Mouse (Mus musculus): ENCODE measurements around the gene Ush1g. TPM values are rescaled to one million over a fixed set of nuclear protein-coding genes. Genes with fewer than 3 reads are reported as not detected.
A peak's percentile ranks its signal among the peaks of the same experiment; 100 is the strongest.

Ush1g gene
- polyA plus RNA-seq, 1 experiment from 2014 or later, result 0.29 TPM

DNA sequence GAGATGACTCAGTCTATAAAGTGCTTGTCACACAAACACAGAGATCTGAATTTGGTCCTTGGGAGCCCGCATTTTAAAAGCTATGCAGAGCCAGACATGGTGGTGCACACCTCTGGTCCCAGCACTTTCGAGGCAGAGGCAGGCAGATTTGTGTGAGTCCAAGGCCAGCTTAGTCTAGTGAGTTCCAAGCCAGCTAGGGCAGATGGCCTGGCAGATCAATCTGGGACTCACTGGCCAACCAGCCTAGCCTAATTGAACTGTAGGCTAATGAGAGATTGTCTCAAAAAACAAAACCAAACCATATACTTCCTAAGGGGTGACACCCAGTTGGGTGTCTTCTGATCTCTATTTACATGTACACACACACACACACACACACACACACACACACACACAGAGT is 19.4 kb upstream of the Ush1g start:
- WGBS (ENCODE audit: insufficient replicate concordance), result 45% methylated on average over 2 of the region's 2 CpGs
- H3K4me3 ChIP-seq (ENCODE audit: low read depth, low read length), result no peak overlapping the region

DNA sequence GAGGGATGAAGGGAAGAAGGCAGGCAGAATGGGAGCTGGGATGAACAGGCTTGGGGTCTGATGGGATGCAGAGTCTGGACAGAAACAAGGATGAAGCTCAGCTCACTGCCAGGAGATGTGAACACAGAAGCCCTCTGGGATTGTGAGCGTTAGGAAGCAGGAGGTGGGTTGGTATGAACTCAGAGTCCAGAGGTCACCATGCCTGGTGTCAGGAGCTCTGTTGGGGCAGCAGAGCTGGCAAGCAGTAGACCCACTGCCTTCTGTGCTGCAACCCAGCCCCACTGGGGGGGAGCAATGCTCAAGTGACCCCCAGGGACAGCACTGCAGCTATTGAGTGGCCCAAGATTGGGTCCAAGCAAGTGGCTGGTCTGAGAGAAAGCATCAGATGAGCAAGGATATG is 16.0 kb upstream of the Ush1g start:
- Histone ChIP-seq H3K4me3 (ENCODE audit: low read depth, low read length) (no peak overlapping the region), H3K4me1 (ENCODE audit: insufficient read depth) (no peaks in the 10 kb centered on the region), H3K4me2 (ENCODE audit: low read depth, low read length) (no peak overlapping the region), H3K9me3 (ENCODE audit: low read length) (no peaks in the 10 kb centered on the region), H3K36me3 (replicated peaks; ENCODE audit: insufficient read depth, low read length) (no peaks in the 10 kb centered on the region), H3K9ac (replicated peaks) (no peak overlapping the region), H3K27me3 (ENCODE audit: insufficient read depth, low read length) (peaks cover 49% of the 10 kb centered on the region), H3K27ac (ENCODE audit: low read depth) (no peak overlapping the region)
- DNase-seq, result no peak
- WGBS (ENCODE audit: insufficient replicate concordance), result 61% methylated on average over 1 of the region's 1 CpGs
- no peak for ATAC-seq
- TF ChIP-seq CTCF (IDR thresholded peaks at IDR 0.05; ENCODE audit: low read depth) (no peak), EP300 (IDR thresholded peaks at IDR 0.05; ENCODE audit: low read depth) (no peak)

More for the DNA sequence above, 19.4 kb upstream of the Ush1g start:
- no peak for DNase-seq
- no peaks in the 10 kb centered on the region for H3K9me3 ChIP-seq (ENCODE audit: low read length)
- no peaks in the 10 kb centered on the region for H3K4me1 ChIP-seq (ENCODE audit: insufficient read depth)
- TF ChIP-seq CTCF (IDR thresholded peaks at IDR 0.05; ENCODE audit: low read depth), result no peak
- TF ChIP-seq EP300 (IDR thresholded peaks at IDR 0.05; ENCODE audit: low read depth), result no peak
- no peak for ATAC-seq
- H3K36me3 ChIP-seq (replicated peaks; ENCODE audit: insufficient read depth, low read length), result no peaks in the 10 kb centered on the region
- peaks cover 18% of the 10 kb centered on the region for H3K27me3 ChIP-seq (ENCODE audit: insufficient read depth, low read length)
- H3K27ac ChIP-seq (ENCODE audit: low read depth), result no peak overlapping the region
- no peak overlapping the region for H3K9ac ChIP-seq (replicated peaks)
- no peak overlapping the region for H3K4me2 ChIP-seq (ENCODE audit: low read depth, low read length)

DNA sequence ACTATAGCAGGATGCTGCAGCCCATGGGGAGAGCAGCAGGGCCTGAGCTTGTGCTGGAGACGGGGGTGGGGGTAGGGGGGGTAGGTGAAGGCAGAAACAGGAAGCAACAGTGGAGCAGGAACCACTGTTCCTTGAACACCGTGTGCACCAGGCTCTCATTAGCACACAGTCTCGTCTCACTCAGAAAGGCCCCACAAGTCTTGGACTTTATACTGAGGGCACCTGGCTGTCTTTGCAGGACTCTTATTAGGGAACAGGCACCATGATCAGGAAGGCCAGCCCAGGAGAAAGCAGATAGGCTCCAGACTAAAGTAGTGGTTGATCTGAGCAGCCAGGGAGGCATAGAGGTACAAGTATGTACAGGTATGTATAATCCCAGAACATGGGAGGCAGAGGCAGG is 15.5 kb upstream of the Ush1g start:
- DNase-seq, result no peak
- Histone ChIP-seq H3K4me3 (ENCODE audit: low read depth, low read length) (no peak overlapping the region), H3K9me3 (ENCODE audit: low read length) (no peaks in the 10 kb centered on the region), H3K4me1 (ENCODE audit: insufficient read depth) (no peaks in the 10 kb centered on the region), H3K36me3 (replicated peaks; ENCODE audit: insufficient read depth, low read length) (no peaks in the 10 kb centered on the region), H3K27me3 (ENCODE audit: insufficient read depth, low read length) (peaks cover 50% of the 10 kb centered on the region), H3K4me2 (ENCODE audit: low read depth, low read length) (no peak overlapping the region), H3K27ac (ENCODE audit: low read depth) (no peak overlapping the region), H3K9ac (replicated peaks) (no peak overlapping the region)
- TF ChIP-seq EP300 (IDR thresholded peaks at IDR 0.05; ENCODE audit: low read depth) (no peak), CTCF (IDR thresholded peaks at IDR 0.05; ENCODE audit: low read depth) (no peak)
- 24% methylated on average over 3 of the region's 3 CpGs for WGBS (ENCODE audit: insufficient replicate concordance)
- no peak for ATAC-seq

DNA sequence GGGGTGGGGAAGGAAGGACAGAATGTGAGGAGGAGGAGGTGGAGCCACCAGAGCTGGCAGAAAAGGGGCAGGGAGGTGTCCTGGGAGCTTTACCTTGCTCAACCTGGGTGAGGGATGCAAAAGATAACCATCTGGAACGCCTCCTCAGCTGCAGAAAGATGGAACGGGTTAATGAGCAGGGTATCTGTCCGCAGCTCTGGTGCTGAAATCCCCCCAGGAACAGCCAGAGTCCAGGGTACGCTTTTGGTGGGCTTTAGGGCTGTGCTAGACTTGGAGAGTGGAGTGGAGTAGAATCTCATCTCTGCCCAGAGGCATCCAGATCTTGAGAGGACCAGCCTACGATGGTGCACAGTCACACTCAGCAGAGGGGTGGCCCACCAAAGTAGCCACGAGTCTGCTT is 14.3 kb upstream of the Ush1g start:
- ATAC-seq (no peak), DNase-seq (no peak)
- H3K27me3 ChIP-seq (ENCODE audit: insufficient read depth, low read length), result peaks cover 50% of the 10 kb centered on the region

DNA sequence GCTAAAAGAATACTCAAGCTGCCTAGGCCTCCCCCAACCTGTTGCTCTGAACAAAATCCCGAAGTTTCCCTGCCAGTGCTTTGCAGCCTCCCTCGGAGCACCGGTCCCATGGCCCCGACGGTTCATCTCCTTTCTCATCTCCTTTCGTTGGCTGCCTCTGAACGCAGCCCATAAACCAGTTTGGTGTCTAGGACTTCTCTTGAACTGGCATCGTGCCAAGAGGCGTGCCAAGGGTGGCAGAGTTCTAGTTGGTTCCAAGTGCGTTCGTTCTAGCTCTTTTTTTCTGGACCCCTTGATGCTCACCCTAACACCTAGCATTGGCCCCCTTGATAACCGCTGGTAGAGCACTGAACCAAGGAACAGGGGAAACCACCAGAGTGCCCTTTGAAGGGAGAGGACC is 13.4 kb upstream of the Ush1g start:
- no peak for ATAC-seq
- 50% methylated on average over 12 of the region's 12 CpGs for WGBS (ENCODE audit: insufficient replicate concordance)

More for the DNA sequence above, 14.3 kb upstream of the Ush1g start:
- TF ChIP-seq CTCF (IDR thresholded peaks at IDR 0.05; ENCODE audit: low read depth) (no peak), EP300 (IDR thresholded peaks at IDR 0.05; ENCODE audit: low read depth) (no peak)
- no peaks in the 10 kb centered on the region for H3K4me1 ChIP-seq (ENCODE audit: insufficient read depth)
- no peak overlapping the region for H3K27ac ChIP-seq (ENCODE audit: low read depth)
- no peaks in the 10 kb centered on the region for H3K9me3 ChIP-seq (ENCODE audit: low read length)
- H3K9ac ChIP-seq (replicated peaks), result no peak overlapping the region
- no peak overlapping the region for H3K4me3 ChIP-seq (ENCODE audit: low read depth, low read length)
- no peaks in the 10 kb centered on the region for H3K36me3 ChIP-seq (replicated peaks; ENCODE audit: insufficient read depth, low read length)
- 21% methylated on average over 6 of the region's 6 CpGs for WGBS (ENCODE audit: insufficient replicate concordance)
- H3K4me2 ChIP-seq (ENCODE audit: low read depth, low read length), result no peak overlapping the region

DNA sequence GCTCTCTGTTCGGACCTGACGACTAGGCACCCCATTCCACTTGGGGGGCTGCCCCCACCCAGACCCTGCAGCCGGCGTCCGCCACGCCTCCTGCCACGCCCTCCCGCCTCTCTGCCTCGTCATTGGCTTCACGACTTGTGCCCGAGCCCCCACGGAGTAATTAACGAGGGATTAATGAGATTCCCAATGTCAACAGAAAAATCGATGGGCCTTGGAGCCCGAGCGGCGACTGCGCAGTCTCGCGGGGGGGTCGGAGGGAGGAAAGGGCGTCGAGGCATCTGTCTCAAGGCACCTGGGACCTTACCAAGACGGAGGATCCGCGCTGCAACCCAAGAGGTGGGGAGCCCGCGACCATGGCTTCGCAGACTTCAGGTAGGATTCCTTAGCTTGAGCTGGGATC is 12.7 kb upstream of the Ush1g start, which contains the start of gene Otop3:
Gene Otop3 (plus strand): TSS at position 201 of the 400 bp plus-strand sequence.
- no peak within 1 kb of the TSS for H3K9ac ChIP-seq (replicated peaks)
- no peaks in the 10 kb centered on the region for H3K9me3 ChIP-seq (ENCODE audit: low read length)
- H3K36me3 ChIP-seq (replicated peaks; ENCODE audit: insufficient read depth, low read length), result no peaks in the 10 kb centered on the region
- H3K27me3 ChIP-seq (ENCODE audit: insufficient read depth, low read length), result peaks cover 48% of the 10 kb centered on the region
- H3K4me2 ChIP-seq (ENCODE audit: low read depth, low read length), result peak within 1 kb of the TSS; percentile 29
- no peak for TF ChIP-seq CTCF (IDR thresholded peaks at IDR 0.05; ENCODE audit: low read depth)
- no peak for TF ChIP-seq EP300 (IDR thresholded peaks at IDR 0.05; ENCODE audit: low read depth)
- H3K4me3 ChIP-seq (ENCODE audit: low read depth, low read length), result peak within 1 kb of the TSS; percentile 9; the same call in 1 of the 2 replicates
- no peaks in the 10 kb centered on the region for H3K4me1 ChIP-seq (ENCODE audit: insufficient read depth)
- WGBS (ENCODE audit: insufficient replicate concordance), result 4% methylated on average over 29 of the region's 29 CpGs
- H3K27ac ChIP-seq (ENCODE audit: low read depth), result no peak within 1 kb of the TSS
- no peak for DNase-seq
- no peak for ATAC-seq

More for the DNA sequence above, 13.4 kb upstream of the Ush1g start:
- Histone ChIP-seq H3K36me3 (replicated peaks; ENCODE audit: insufficient read depth, low read length) (no peaks in the 10 kb centered on the region), H3K4me2 (ENCODE audit: low read depth, low read length) (no peak overlapping the region), H3K4me3 (ENCODE audit: low read depth, low read length) (no peak overlapping the region), H3K27ac (ENCODE audit: low read depth) (no peak overlapping the region), H3K27me3 (ENCODE audit: insufficient read depth, low read length) (peaks cover 50% of the 10 kb centered on the region), H3K9me3 (ENCODE audit: low read length) (no peaks in the 10 kb centered on the region), H3K9ac (replicated peaks) (no peak overlapping the region), H3K4me1 (ENCODE audit: insufficient read depth) (no peaks in the 10 kb centered on the region)
- DNase-seq, result no peak
- TF ChIP-seq CTCF (IDR thresholded peaks at IDR 0.05; ENCODE audit: low read depth) (no peak), EP300 (IDR thresholded peaks at IDR 0.05; ENCODE audit: low read depth) (no peak)

DNA sequence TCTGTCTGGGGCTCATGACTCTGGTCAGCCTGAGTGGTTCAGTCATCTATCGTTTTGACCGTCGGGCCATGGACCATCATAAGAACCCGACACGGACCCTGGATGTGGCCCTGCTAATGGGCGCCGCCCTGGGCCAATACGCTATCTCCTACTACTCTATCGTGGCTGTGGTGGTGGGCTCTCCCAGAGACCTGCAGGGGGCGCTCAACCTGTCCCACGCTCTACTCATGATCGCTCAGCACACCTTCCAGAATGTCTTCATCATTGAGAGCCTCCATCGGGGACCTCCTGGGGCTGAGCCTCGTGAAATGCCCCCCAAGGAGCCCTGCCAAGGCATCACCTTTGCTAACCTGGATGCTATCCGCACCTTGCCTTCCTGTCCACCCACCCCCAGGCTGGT is 7.5 kb upstream of the Ush1g start:
- peak; percentile 39 for DNase-seq
- Histone ChIP-seq H3K4me2 (ENCODE audit: low read depth, low read length) (no peak overlapping the region), H3K27ac (ENCODE audit: low read depth) (no peak overlapping the region), H3K4me1 (ENCODE audit: insufficient read depth) (no peaks in the 10 kb centered on the region), H3K4me3 (ENCODE audit: low read depth, low read length) (no peak overlapping the region), H3K9me3 (ENCODE audit: low read length) (no peaks in the 10 kb centered on the region), H3K36me3 (replicated peaks; ENCODE audit: insufficient read depth, low read length) (no peaks in the 10 kb centered on the region), H3K27me3 (ENCODE audit: insufficient read depth, low read length) (peaks cover 21% of the 10 kb centered on the region), H3K9ac (replicated peaks) (no peak overlapping the region)
- 63% methylated on average over 15 of the region's 15 CpGs for WGBS (ENCODE audit: insufficient replicate concordance)
- ATAC-seq, result no peak
- peak; percentile 32; the same call in 1 of the 2 replicates for TF ChIP-seq CTCF (IDR thresholded peaks at IDR 0.05; ENCODE audit: low read depth)
- no peak for TF ChIP-seq EP300 (IDR thresholded peaks at IDR 0.05; ENCODE audit: low read depth)

All from liver, postnatal 0 days (tissue).